8 mouse cellular contexts compared by ENCODE assay signal in genomic region chr3:133085858-133086257, GRCm38 (mm10). TPM values are rescaled to one million over a fixed set of nuclear protein-coding genes. Genes with fewer than 3 reads are reported as not detected.
DNase-seq lines count a peak whose midpoint lies in the region; ATAC-seq and TF ChIP-seq lines count a peak whose summit lies in the region.

No protein-coding gene starts in this region.

- 59% methylated on average over 3 of the region's 3 CpGs for whole genome bisulfite sequencing in lung, embryonic 14.5 days
- WGBS in hindbrain, embryonic 14.5 days = 67% methylated on average over 3 of the region's 3 CpGs
- WGBS in midbrain, embryonic 12.5 days = 74% methylated on average over 3 of the region's 3 CpGs

- ATAC-seq in lung, embryonic 14.5 days (ENCODE audit: insufficient read depth) = peak; percentile 72; the same call in 1 of the 2 replicates
- peak; percentile 83 for ATAC-seq in hindbrain, embryonic 14.5 days (ENCODE audit: low FRiP score)
- ATAC-seq in midbrain, embryonic 12.5 days (ENCODE audit: low FRiP score, low read depth) = peak; percentile 47; the same call in 1 of the 2 replicates

- H3K9me3 ChIP-seq in lung, embryonic 14.5 days (ENCODE audit: low read depth, low read length) = no peaks in the 10 kb centered on the region
- H3K9me3 ChIP-seq in hindbrain, embryonic 14.5 days (ENCODE audit: control insufficient read depth, low read length) = no peaks in the 10 kb centered on the region
- no peaks in the 10 kb centered on the region for H3K9me3 ChIP-seq in midbrain, embryonic 12.5 days

- peak; percentile 38 for TF ChIP-seq CTCF in lung, embryonic 14.5 days (IDR thresholded peaks at IDR 0.05; ENCODE audit: low read depth)
- TF ChIP-seq CTCF in brain, embryonic 14.5 days (IDR thresholded peaks at IDR 0.05; ENCODE audit: borderline replicate concordance, extremely low read depth, insufficient read depth, insufficient read length) = peak; percentile 22; the same call in 1 of the 2 replicates

- H3K9ac ChIP-seq in lung, embryonic 14.5 days = no peak overlapping the region
- H3K9ac ChIP-seq in hindbrain, embryonic 14.5 days = no peak overlapping the region
- H3K9ac ChIP-seq in midbrain, embryonic 12.5 days (replicated peaks) = no peak overlapping the region

- intact Hi-C loops in left cerebral cortex, postnatal 36 days (cut with DNase I) = no loop called here

- H3K27ac ChIP-seq in lung, embryonic 14.5 days (ENCODE audit: low read depth) = no peak overlapping the region
- no peak overlapping the region for H3K27ac ChIP-seq in hindbrain, embryonic 14.5 days
- no peak overlapping the region for H3K27ac ChIP-seq in midbrain, embryonic 12.5 days (replicated peaks)

- H3K4me3 ChIP-seq in lung, embryonic 14.5 days (ENCODE audit: low read depth, low read length) = no peak overlapping the region
- H3K4me3 ChIP-seq in hindbrain, embryonic 14.5 days (replicated peaks; ENCODE audit: low read length) = no peak overlapping the region
- no peak overlapping the region for H3K4me3 ChIP-seq in midbrain, embryonic 12.5 days

- H3K4me2 ChIP-seq in lung, embryonic 14.5 days = no peak overlapping the region
- no peak overlapping the region for H3K4me2 ChIP-seq in hindbrain, embryonic 14.5 days (replicated peaks)
- H3K4me2 ChIP-seq in midbrain, embryonic 12.5 days (replicated peaks) = no peak overlapping the region

- H3K4me1 ChIP-seq in lung, embryonic 14.5 days (ENCODE audit: insufficient read depth) = no peaks in the 10 kb centered on the region
- H3K4me1 ChIP-seq in hindbrain, embryonic 14.5 days (replicated peaks; ENCODE audit: control insufficient read depth, insufficient read depth, low read length) = peaks cover 6% of the 10 kb centered on the region; the same call in 1 of the 2 replicates
- H3K4me1 ChIP-seq in midbrain, embryonic 12.5 days = peaks cover 8% of the 10 kb centered on the region; the same call in 1 of the 2 replicates

- no peak for TF ChIP-seq POLR2A in brain, embryonic 14.5 days (IDR thresholded peaks at IDR 0.05; ENCODE audit: borderline replicate concordance, extremely low read depth, insufficient read depth, insufficient read length, poor library complexity, severe bottlenecking)

- DNase-seq in lung, embryonic 14.5 days = peak; percentile 88
- no peak for DNase-seq in lung, adult 18-20 months
- DNase-seq in brain, embryonic 14.5 days (ENCODE audit: low read depth) = peak; percentile 77
- DNase-seq in hindbrain, embryonic 14.5 days (ENCODE audit: low spot score) = peak; percentile 86
- no peak for DNase-seq in right cerebral cortex, adult 18-20 months
- DNase-seq in heart, adult 9 months (ENCODE audit: low spot score in 2 of 2) = no peak
- no peak for DNase-seq in left cerebral cortex, postnatal 36 days (ENCODE audit: low spot score in 2 of 2)

- H3K36me3 ChIP-seq in lung, embryonic 14.5 days (ENCODE audit: insufficient read depth) = peaks cover 36% of the 10 kb centered on the region
- peaks cover 27% of the 10 kb centered on the region for H3K36me3 ChIP-seq in hindbrain, embryonic 14.5 days (replicated peaks; ENCODE audit: control insufficient read depth, insufficient read depth)
- peaks cover 26% of the 10 kb centered on the region for H3K36me3 ChIP-seq in midbrain, embryonic 12.5 days

- H3K27me3 ChIP-seq in lung, embryonic 14.5 days (ENCODE audit: insufficient read depth, low read length) = no peaks in the 10 kb centered on the region
- H3K27me3 ChIP-seq in hindbrain, embryonic 14.5 days (ENCODE audit: control insufficient read depth, insufficient read depth, low read length) = no peaks in the 10 kb centered on the region
- no peaks in the 10 kb centered on the region for H3K27me3 ChIP-seq in midbrain, embryonic 12.5 days

RNA-seq across cellular contexts. Expression of gene Ints12, which starts 5.8 kb away (rescaled TPM):
- 22.7 and 24.7 TPM in 2 replicates for polyA plus RNA-seq in lung, embryonic 14.5 days (2014; fragmentation: Nextera tagmentation; extraction: Ambion mirVana)
- polyA plus RNA-seq in brain, embryonic 14.5 days (2012; rRNA removed) = 15.1 and 16.2 TPM in 2 replicates
- polyA plus RNA-seq in hindbrain, embryonic 14.5 days (2014; fragmentation: Nextera tagmentation; extraction: Ambion mirVana) = 17.6 and 18.2 TPM in 2 replicates
- 27.6 and 27.7 TPM in 2 replicates for polyA plus RNA-seq in midbrain, embryonic 12.5 days (2016; fragmentation: Nextera tagmentation; extraction: Ambion mirVana)
- total RNA-seq in left cerebral cortex, postnatal 36 days (2021) = 10 to 100 TPM; 11.3 to 12.7 TPM

RNA-seq across cellular contexts. Expression of gene Gstcd, which starts 6.0 kb away (rescaled TPM):
- polyA plus RNA-seq in lung, embryonic 14.5 days (2014; fragmentation: Nextera tagmentation; extraction: Ambion mirVana) = 11.6 and 12.6 TPM in 2 replicates
- 10.6 and 11.3 TPM in 2 replicates for polyA plus RNA-seq in brain, embryonic 14.5 days (2012; rRNA removed)
- 3.8 and 4.6 TPM in 2 replicates for polyA plus RNA-seq in hindbrain, embryonic 14.5 days (2014; fragmentation: Nextera tagmentation; extraction: Ambion mirVana)
- 8.5 and 9.4 TPM in 2 replicates for polyA plus RNA-seq in midbrain, embryonic 12.5 days (2016; fragmentation: Nextera tagmentation; extraction: Ambion mirVana)
- total RNA-seq in left cerebral cortex, postnatal 36 days (2021) = 1 to 10 TPM; 8.7 to 9.6 TPM

Comparison
In these comparisons a context has a peak if more than half of its experiments do, and no peak if none do; other contexts are left out.
1. DNase-seq: peak in lung, embryonic 14.5 days (single experiment), brain, embryonic 14.5 days (single experiment) and hindbrain, embryonic 14.5 days (single experiment); none in lung, adult 18-20 months (0 of 2), right cerebral cortex, adult 18-20 months (single experiment), heart, adult 9 months (0 of 2) and left cerebral cortex, postnatal 36 days (0 of 2).
2. Peak in every context shown above with its lines, with median percentiles within 50 percentile points of each other: ATAC-seq.